Mouse (Mus musculus) testis, postnatal 14 days (tissue): Measurements from ENCODE around the gene Mpv17l.
"Not testable (repeated sequence)": the region's sequence is repeated elsewhere in the genome, so short reads cannot be mapped to it uniquely, and the experiment has no call there.

ENCODE experiments used
- DNase-seq: peaks from one replicate; pipeline ENCODE4 v3.0.0; 2021; ENCODE audit warnings: low spot score

Mpv17l gene

DNA sequence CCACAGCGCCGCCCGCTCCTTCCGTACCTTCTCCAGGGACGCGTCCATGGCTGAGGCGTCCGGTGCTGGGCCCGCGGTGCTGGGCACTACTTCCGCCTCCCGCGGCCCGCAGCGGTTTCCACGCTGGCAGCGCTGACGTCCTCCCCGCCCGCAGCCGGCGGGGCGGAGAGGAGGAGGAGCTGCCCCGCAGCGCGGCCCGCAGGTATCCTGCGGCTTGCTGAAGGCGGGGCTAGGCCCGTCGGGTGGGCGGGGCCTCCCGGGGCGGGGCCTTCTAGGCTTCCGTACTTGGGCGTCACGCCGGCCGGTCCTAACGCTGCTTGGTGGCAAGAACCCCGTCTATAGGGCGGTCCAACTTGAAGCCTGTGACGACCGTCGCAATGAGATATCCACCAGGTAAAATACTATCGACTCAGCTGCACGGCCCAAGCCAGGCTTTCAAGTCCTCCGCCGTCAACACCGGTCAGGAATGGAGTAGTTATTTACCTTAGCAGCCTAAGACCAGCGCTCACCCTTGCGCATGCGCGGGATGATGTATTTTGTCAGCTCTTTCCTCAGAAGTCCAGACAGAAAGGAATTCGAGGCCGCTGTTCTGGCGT, at the start of gene Mpv17l, which contains the start of gene Pdxdc1:
Gene Mpv17l, plus strand, starts transcription at position 274 of the 596 bp plus-strand sequence.
Gene Pdxdc1, minus strand, starts transcription at position 244 of the 596 bp plus-strand sequence.
- peak; percentile 97 for DNase-seq

DNA sequence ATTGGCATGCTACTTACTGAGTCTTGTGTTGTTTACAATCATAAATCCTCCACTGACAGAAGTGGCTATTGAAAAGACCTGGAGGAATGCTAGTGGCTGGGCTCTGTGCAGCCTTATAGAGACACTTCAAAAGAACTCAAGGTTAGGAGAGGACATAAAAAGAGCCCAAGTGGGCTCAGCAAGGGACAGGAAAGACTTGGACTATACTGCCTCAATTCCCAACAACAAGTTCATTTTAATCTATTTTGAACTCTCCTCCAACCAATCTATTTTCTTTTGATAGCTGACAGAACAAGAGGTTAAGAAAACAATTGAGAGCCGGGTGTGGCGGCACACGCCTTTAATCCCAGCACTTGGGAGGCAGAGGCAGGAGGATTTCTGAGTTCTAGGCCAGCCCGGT, 49.1 kb upstream of the Mpv17l start:
- no peak for DNase-seq

DNA sequence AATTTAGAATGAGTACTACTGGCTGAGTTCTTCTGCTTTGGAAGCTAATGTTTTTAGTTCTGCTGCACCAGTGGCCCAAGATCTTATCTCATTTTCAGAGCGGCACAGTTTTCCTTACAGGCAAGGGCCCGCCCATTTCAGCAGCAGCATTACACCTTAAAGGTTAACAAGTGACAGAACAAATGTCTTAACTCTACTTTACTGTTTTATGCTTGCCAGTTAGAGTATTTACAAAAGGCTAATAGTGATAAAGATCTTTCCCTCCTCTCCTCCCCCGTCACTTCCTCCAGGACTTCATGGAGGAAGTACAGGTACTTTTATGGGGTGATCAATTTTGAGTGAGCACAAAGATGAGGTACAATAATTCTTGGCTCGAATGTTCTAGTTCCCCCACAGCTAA, 36.9 kb upstream of the Mpv17l start:
- DNase-seq: no peak

DNA sequence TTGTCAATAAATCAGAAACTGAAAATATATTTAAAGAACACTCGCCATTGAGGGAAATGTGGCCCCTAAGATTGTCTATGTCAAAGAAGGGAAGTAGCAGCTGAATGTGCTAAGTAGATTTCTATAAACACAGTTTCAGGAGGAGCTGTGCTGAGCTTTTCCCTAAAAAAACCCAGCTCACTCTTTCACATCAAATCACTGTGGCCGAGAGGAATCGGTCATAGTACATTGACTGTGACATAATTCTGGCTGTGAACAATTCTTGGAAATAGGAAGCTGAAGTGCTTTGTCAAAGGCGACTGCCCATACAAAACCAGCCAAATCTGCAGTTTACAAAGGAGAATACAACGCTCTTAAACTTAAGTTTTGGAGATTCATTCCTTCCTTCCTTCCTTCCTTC, 36.3 kb upstream of the Mpv17l start:
- no peak for DNase-seq

DNA sequence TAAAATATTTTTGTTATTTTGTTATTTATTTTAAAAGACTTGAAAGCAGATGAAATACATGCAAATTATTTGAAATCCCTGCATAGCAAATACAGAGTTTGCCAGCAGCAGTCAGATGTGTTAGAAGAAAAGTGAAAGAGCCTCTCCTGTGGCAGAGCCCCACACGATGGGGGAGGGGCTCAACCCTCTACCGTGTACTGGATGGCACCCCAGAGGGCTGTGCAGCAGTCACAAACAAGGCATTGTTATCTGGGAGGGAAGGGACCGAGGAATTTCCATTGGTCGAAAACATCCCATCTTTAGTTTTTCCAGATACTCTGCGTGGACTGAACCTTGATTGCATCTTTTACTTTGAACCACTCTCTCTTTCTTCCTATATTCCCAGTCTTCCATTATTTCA, 35.6 kb upstream of the Mpv17l start:
- DNase-seq: not testable (repeated sequence)

DNA sequence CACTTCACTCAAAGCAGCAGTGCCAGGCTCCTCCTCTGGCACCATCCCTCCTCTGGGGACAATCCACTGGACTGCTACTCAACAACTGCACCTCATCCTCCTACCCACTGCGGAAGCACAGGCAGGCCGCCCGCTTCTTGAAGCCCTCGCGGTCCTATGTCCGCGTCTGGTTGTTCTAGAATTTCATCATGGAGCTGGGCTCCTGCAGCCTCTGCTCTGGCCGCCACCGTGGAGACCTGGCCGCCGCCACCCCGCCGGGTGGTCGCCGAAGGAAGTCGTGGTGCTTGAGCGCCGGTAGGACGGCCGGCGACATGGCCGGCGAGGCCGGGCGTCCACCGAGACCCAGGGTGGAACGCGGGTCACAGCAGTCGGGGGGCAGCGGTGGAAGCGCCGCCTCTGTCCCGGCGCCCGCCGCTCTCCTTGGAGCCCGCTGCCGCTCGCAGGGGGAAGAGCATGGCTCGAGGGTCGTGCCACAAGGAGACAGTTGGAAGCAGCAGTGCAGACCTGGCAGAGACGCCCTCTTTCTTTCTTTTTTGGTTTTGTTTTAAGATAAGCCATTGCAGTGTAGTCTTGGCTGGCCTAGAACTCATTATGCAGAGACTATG, 34.9 kb upstream of the Mpv17l start:
- DNase-seq: no peak

DNA sequence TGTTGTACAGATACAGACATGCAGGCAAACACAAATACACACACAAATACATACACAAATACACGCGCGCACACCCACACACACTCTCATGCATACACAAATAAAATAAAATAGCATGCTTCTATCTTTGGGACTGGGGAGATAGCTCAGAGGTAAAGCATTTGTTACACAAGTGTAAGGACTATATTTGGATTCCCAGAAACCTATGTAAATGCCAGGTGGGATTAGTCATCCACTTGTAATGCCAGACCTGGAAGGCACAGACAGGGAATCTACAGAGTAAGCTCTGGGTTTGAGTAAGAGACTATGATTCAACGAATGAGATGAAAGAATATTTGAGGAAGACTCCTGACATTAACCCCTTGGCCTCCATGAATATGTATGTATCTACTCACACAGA, 27.5 kb upstream of the Mpv17l start:
- no peak for DNase-seq

DNA sequence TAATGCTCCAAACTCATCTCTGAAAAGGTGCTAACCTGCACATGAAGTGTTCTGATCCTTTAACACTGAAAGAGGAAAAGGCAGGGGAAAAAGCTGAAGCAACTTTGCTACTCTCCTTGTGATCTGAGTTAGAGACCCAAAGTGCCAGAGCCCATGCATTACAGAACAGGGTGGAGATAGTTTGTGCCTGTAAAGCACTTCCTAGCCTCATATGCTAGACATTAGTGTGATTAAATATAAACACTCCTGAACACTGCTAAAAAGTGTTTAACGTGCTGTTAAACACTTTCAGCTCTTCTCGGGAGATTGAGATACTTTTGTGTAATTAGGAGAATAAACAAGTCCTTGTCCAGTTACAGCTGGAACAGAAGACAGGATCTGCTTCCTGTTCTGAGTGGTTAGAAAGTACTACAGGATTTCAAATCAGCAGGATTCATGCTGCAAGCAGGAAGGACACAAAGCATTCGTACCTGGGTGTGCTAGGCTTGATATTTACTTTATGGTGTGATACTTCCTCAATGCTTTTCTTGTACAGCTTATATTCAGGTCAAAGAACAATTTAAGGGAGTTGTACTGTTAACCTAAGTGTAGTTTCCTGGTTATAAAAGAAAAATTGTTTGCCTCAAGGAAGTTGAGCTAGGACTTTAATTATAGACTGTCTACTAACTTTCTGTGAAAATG, 19.7 kb upstream of the Mpv17l start:
- no peak for DNase-seq

DNA sequence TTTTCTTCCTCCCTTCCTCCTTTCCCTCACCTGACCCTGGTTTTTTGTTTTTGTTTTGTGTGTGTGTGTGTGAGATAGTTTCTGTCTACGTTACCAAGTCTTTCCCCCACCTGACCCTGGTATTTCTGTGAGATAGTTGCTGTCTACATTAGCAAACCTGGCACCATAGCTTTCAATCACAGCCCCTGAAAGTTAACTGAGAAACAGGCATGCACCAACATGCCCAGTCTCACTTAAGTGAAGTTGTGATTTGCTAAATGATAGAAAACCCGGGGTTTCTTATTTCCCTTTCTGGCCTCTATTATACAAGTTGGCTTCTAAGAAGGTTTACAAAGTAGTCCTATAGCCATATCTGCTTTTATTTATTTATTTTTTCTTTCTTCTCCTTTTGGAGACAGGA, 12.5 kb upstream of the Mpv17l start:
- no peak for DNase-seq

DNA sequence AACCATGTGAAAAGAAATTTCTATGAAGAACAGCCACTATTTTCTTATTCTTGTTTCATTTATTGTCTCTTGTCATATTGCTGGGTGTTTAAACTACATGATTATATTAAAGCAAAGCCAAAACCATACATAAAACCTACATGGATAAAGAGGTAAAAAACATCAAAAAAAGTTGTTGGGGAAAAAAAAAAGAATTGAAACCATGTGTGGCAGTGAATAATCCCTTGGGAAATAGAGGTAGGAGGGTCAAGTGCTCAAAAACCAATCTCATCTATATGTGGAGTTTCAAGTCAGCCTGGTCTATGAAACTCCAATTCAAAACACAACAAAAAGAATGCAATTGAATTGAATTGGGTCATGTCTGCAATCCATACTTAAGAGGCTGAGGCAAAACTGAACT, 10.1 kb upstream of the Mpv17l start:
- DNase-seq: no peak

DNA sequence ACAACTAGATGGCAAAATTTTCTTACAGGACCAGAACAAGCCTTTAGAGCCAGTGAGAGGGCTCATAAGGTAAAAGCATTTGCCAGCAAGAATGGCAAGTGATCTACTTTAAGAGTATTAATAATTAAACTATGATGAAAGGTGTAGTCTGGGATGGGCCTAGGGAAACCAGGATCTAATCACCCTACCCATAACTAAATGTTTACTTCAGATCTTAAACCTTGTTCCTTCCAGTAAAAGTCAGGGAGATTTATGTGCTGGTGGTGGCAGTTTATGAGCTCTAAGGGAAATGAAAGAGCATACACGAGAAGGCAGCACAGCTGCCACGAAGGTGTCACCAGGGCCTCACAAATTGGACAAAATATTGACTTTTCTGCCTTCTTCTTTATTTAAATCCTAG, 8.9 kb upstream of the Mpv17l start:
- no peak for DNase-seq

DNA sequence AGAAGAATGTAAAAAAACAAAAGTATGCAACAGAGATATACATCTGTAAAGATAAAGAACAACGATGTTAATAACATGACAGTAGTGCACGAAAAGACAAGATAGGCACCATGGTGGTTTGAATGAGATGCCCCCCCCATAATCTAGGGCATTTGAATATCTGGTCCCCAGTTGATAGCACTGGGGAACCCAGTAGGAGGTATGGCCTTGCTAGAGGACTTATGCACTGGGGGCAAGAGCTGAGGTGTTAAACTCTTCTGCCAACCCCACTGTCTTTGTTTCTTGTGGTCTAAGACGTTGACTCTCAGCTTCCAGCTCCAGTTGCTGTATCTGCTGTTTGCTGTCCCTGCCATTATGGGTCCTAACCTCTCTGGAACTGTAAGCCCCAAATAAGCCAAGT, 7.2 kb upstream of the Mpv17l start:
- no peak for DNase-seq

DNA sequence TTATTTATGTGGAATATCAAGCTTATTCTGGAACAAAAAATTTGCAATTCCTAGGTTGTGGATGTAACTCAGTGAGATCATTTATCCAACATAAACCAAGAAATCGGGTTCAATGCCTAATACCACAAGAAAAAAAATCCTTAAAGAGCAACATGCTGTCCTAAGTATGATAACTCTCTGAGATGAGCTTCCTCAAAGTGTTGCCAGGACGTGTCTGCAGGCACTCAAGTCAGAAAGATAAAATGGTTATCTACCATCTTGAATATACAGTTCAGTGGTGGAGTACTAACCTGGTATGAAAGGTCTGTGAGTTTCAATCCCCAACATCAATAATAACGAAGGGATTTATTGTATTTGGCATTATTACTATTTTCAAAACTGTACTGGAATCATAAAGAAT, 6.6 kb upstream of the Mpv17l start:
- no peak for DNase-seq

DNA sequence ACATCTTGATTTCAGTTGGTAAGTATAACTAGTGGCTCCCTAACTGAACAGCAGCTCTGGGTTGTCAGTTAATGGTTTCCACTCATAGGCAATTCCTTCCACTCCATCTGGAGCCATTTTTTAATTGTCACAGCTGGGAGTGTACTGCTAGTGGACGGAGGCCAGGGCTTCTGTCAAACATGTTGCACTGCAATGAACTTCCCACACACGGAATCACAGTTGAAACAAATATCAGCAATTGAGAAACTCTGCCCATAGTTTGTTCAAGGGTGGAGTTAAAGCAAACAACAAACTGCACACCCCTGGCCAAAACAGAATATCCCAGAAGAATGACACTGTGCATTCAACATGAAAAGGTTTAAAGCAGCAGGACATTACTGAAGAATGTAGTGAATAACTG, 4.0 kb upstream of the Mpv17l start:
- DNase-seq: no peak

DNA sequence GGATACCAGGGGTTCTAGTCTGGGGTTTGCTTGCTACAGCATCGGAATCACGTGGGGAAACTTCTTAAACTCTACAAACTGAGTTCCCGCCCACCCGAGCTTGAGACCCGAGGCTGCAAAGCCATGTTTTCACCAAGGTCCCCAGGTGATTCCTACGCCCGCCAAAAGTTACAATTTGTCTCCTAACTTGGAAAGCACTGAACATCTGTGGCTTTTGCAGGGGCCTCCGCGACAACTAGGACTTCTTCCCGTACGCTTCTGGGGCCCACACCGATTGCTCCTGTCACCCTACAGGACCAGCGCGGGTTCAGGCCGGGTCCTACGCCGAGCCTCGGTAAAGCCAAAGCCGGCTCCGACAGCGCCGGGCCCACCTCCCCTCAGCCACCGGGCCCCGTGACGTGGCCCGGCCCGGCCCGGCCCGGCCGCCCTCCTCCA, 547 bp upstream of the Mpv17l start:
- DNase-seq: no peak

DNA sequence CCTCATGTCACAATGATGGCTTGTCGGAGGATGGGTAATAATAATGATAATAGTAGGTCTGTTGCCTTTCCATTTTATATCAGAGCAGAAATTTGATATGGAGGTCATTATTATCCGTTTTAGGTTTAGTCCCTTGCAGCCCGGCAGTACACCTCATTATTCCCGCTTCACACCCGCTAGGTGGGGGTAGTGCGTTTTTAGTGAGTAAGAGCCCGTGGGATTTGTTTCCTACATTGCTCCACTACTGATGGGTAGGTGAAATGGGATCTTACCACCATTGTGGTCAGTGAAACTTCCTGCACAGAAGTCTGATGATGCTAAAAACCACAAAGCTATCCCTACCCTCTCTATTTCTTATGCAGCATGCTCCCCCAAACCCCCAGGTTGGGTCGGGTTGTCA, 527 bp downstream of the Mpv17l start:
- no peak for DNase-seq

DNA sequence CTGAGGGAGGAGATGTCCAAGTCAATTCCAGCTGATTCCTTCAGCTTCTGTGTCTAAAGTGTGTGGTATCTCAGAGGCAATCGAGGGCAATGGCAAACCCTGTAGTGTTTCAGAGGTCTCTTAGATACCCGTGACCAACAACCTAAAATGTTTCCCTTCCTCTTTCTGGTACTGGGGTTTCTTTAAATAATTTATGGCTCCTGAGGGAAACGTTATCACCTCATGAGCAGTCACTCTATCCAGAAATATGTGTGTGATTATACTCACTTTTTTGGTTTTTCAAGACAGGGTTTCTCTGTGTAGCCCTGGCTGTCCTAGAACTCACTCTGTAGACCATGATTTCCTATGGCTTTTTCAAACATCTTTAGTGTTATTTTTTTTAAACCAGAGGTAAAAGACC, 4.3 kb downstream of the Mpv17l start:
- no peak for DNase-seq

DNA sequence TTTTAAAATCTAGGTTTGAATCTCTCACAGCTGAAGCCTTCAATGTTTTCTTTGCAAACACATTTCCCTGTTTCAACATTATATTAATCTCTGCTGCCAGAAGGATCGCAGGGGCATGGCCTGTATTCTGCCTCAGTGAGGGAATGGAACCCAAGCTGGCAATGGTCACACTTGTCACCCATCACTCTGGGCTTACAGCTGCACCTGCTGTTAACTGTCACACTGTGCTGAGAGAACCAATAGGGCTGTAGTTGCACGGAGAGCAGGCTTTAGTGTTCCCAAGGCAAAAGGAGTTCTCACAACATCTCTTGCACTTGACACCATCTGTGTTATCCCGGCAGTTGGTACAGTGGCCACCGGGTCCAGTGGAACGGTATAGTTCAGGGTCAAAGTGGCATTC, 17.1 kb downstream of the Mpv17l start:
- no peak for DNase-seq

DNA sequence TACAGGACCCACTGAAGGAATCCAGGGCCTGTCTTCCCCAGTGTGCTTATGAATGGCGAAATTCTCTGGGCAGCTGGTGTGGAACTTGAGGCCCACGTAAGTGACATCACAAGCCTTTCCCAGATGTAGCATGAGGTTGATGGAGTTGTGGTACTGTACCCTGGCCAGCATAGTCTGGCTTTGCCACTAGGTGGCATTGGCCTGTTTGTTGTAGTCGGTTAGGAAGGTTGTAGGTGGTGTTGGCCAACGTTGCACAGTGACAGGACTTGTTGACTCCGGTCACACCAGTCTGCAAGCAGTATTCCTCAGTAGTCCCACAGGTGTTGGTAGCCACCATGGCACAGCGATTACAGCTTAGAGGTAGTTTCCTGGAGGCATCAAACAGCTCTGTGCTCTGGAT, 18.1 kb downstream of the Mpv17l start:
- no peak for DNase-seq

DNA sequence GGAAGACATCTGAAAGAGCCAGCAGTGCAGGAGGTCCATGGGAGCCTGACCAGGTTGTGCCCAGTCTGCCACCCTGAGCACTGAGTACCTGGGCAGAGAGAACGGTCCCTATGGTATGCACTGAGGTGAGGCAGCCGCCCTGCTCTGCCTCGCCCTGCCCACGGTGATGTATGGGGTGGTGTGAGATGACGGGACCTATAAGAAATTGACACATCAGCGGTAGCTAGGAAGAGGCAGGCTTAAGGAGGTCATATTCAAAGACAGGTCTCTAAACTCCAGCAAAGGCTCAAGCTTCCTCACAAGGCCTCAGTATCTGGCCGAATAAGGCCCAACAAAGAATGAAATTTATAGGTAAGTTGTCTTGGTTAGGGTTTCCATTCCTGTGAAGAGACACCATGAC, 18.8 kb downstream of the Mpv17l start:
- no peak for DNase-seq

DNA sequence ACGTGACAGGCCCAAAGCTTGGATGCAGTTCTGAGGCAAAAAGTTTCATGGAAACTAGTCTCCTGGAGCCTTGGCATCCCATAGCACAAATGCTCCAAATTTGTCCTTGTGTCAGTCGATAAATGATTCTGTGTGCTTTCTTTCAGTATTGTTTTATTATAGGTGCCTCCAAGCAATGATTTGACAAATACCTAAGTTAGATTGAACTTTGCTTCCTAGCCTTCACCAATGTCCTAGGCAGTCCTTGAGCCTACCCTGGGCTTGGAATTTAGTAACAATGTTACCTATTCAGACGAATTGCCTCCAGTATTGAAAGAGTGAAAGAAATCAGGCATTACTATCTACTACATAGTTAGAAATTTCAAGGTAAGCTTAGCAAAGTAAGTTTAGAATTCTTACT, 19.5 kb downstream of the Mpv17l start:
- DNase-seq: not testable (repeated sequence)

DNA sequence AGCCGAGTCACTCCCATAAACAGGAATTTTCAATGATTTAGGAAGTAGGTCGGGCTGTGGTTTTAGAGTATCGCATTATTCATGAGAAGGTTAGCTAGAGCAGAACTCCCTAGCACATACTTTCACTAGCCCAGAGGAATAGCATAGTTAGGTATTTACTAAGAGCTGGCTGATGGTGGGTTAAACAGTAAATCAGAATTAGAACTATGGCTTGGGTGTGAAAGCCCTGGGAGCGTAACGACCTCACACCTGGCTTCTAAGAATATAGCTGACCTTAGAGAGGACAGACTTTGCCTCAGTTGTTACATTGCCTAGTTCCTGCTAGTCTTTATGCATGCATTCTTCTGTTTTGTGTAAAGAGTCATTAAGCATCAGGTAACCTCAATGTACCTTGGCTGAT, 20.0 kb downstream of the Mpv17l start:
- DNase-seq: not testable (repeated sequence)

DNA sequence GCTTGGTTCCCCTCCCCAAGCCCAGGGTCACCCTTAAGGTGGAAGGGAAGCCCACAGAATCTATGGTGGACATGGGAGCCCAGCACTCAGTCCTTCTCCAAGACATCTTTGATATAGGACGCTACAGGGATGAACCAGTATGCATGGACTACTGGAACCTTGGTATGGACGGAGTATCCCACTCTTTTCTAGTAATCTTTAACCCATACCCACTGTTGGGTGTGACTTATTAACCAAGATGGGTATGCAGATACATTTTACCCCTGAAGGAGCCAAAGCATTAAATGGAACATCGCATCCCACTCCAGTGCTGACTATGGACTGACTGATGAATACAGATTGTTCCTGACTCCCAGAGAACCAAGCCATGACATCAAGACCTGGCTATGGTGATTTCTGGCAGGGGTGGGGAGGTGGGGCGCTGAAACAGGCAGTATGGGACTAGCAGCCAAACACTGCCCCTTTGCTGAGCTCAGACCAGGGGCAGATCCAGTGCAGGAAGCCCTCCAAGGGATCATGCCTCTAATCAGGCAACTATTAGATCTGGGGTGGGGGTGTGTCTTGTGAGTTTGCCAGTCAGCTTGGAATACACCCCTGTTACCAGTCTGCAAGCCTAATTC, 24.6 kb downstream of the Mpv17l start:
- DNase-seq: no peak
